Mouse (Mus musculus): Measurements from ENCODE around the gene Zfp663. TPM values are rescaled to one million over a fixed set of nuclear protein-coding genes. Genes with fewer than 3 reads are reported as not detected.
A peak's percentile ranks its signal among the peaks of the same experiment; 100 is the strongest.

Gene Zfp663
- polyA plus RNA-seq, 1 experiment from 2014 or later, result 1.2 TPM

DNA sequence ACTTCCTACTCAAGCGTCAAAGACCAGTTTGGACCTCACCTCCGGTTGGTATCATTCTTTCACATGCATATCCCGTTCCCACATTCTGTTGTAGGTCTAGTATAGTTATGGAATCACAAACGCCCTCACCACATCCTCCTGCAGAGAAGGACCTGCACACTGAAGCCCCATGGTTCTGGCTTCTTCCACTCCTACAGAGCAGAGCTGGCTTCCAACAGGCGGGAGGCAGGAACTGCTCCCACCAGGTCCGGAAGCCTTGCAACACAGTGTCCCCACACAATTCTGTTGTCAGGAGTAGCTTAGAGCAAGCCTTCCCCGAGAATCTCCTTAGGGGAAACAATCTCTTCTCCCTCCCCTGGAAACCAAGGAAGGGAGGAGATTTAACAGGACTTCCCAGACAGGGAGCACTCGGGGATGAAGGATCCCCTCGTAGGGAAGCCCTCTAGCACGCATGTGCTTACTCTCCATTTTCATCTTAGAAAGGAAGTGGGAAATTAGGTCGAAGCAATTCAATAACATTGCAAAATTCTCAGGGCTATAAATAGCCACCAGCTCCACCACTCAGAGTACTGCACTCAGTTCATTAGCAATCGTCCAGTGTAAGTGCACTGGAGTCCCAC, 47.9 kb downstream of the Zfp663 start:
- WGBS, result 21% methylated on average over 12 of the region's 12 CpGs
- Histone ChIP-seq H3K9ac (replicated peaks; ENCODE audit: low read depth) (no peak overlapping the region), H3K36me3 (ENCODE audit: insufficient read depth, low read length) (no peaks in the 10 kb centered on the region), H3K4me1 (ENCODE audit: insufficient read depth, low read depth, low read length) (peaks cover 59% of the 10 kb centered on the region; the same call in 1 of the 2 replicates), H3K27me3 (replicated peaks; ENCODE audit: insufficient read depth, low read length) (no peaks in the 10 kb centered on the region), H3K27ac (ENCODE audit: low read length) (peak overlapping the region; percentile 86), H3K9me3 (ENCODE audit: low read length) (no peaks in the 10 kb centered on the region), H3K4me2 (replicated peaks; ENCODE audit: low read depth, low read length) (peak overlapping the region; percentile 35), H3K4me3 (ENCODE audit: low read depth, low read length) (no peak overlapping the region)
- ATAC-seq (peak; percentile 44), DNase-seq (ENCODE audit: low spot score) (peak; percentile 95)
- 0 out of 2 replicates have a peak, but pooled peaks have one; percentile 53 for TF ChIP-seq EP300 (IDR thresholded peaks at IDR 0.05)
- TF ChIP-seq CTCF (IDR thresholded peaks at IDR 0.05), result peak; percentile 37

- H3K27ac ChIP-seq (ENCODE audit: low read length), result peak overlapping the region; percentile 86
- H3K27me3 ChIP-seq (replicated peaks; ENCODE audit: insufficient read depth, low read length), result no peaks in the 10 kb centered on the region
- peaks cover 10% of the 10 kb centered on the region for H3K36me3 ChIP-seq (ENCODE audit: insufficient read depth, low read length)
- no peak overlapping the region for H3K4me2 ChIP-seq (replicated peaks; ENCODE audit: low read depth, low read length)
- H3K4me1 ChIP-seq (ENCODE audit: insufficient read depth, low read depth, low read length), result peaks cover 57% of the 10 kb centered on the region; the same call in 1 of the 2 replicates
- no peaks in the 10 kb centered on the region for H3K9me3 ChIP-seq (ENCODE audit: low read length)
- no peak overlapping the region for H3K4me3 ChIP-seq (ENCODE audit: low read depth, low read length)
- 0 out of 2 replicates have a peak, but pooled peaks have one; percentile 27 for TF ChIP-seq EP300 (IDR thresholded peaks at IDR 0.05)
- TF ChIP-seq CTCF (IDR thresholded peaks at IDR 0.05), result no peak
- H3K9ac ChIP-seq (replicated peaks; ENCODE audit: low read depth), result no peak overlapping the region
- ATAC-seq (peak; percentile 13), DNase-seq (ENCODE audit: low spot score) (peak; percentile 78)
- 37% methylated on average over 4 of the region's 4 CpGs for WGBS
Measured at GRCm38 (mm10) chr2:165319503-165319902, 49.0 kb downstream of the Zfp663 start.

- no peaks in the 10 kb centered on the region for H3K27me3 ChIP-seq (replicated peaks; ENCODE audit: insufficient read depth, low read length)
- H3K4me1 ChIP-seq (ENCODE audit: insufficient read depth, low read depth, low read length), result peaks cover 52% of the 10 kb centered on the region; the same call in 1 of the 2 replicates
- no peak overlapping the region for H3K4me2 ChIP-seq (replicated peaks; ENCODE audit: low read depth, low read length)
- peak overlapping the region; percentile 71 for H3K27ac ChIP-seq (ENCODE audit: low read length)
- 63% methylated on average over 7 of the region's 7 CpGs for WGBS
- DNase-seq (ENCODE audit: low spot score), result no peak
- TF ChIP-seq EP300 (IDR thresholded peaks at IDR 0.05) (no peak), CTCF (IDR thresholded peaks at IDR 0.05) (no peak)
- no peak for ATAC-seq
- H3K9me3 ChIP-seq (ENCODE audit: low read length), result no peaks in the 10 kb centered on the region
- H3K9ac ChIP-seq (replicated peaks; ENCODE audit: low read depth), result no peak overlapping the region
- H3K4me3 ChIP-seq (ENCODE audit: low read depth, low read length), result no peak overlapping the region
- H3K36me3 ChIP-seq (ENCODE audit: insufficient read depth, low read length), result peaks cover 14% of the 10 kb centered on the region
Measured at GRCm38 (mm10) chr2:165318941-165319340, 49.6 kb downstream of the Zfp663 start.

GRCm38 (mm10) chr2:165317621-165318263, 50.8 kb downstream of the Zfp663 start:
- 38% methylated on average over 16 of the region's 16 CpGs for WGBS
- peak; percentile 37 for ATAC-seq
- peaks cover 45% of the 10 kb centered on the region; the same call in 1 of the 2 replicates for H3K4me1 ChIP-seq (ENCODE audit: insufficient read depth, low read depth, low read length)

GRCm38 (mm10) chr2:165316837-165317473, 51.6 kb downstream of the Zfp663 start:
- Histone ChIP-seq H3K4me1 (ENCODE audit: insufficient read depth, low read depth, low read length) (peaks cover 40% of the 10 kb centered on the region; the same call in 1 of the 2 replicates), H3K27ac (ENCODE audit: low read length) (peak overlapping the region; percentile 72), H3K36me3 (ENCODE audit: insufficient read depth, low read length) (peaks cover 24% of the 10 kb centered on the region), H3K4me2 (replicated peaks; ENCODE audit: low read depth, low read length) (no peak overlapping the region), H3K4me3 (ENCODE audit: low read depth, low read length) (no peak overlapping the region), H3K27me3 (replicated peaks; ENCODE audit: insufficient read depth, low read length) (no peaks in the 10 kb centered on the region), H3K9ac (replicated peaks; ENCODE audit: low read depth) (no peak overlapping the region), H3K9me3 (ENCODE audit: low read length) (no peaks in the 10 kb centered on the region)
- WGBS, result 29% methylated on average over 9 of the region's 9 CpGs
- ATAC-seq, result peak; percentile 69
- peak; percentile 25 for TF ChIP-seq CTCF (IDR thresholded peaks at IDR 0.05)
- peak; percentile 57; the same call in 1 of the 2 replicates for TF ChIP-seq EP300 (IDR thresholded peaks at IDR 0.05)
- DNase-seq (ENCODE audit: low spot score), result peak; percentile 87

More at GRCm38 (mm10) chr2:165317621-165318263, 50.8 kb downstream of the Zfp663 start:
- Histone ChIP-seq H3K9ac (replicated peaks; ENCODE audit: low read depth) (no peak overlapping the region), H3K27me3 (replicated peaks; ENCODE audit: insufficient read depth, low read length) (no peaks in the 10 kb centered on the region), H3K27ac (ENCODE audit: low read length) (peak overlapping the region; percentile 72), H3K4me2 (replicated peaks; ENCODE audit: low read depth, low read length) (no peak overlapping the region), H3K9me3 (ENCODE audit: low read length) (no peaks in the 10 kb centered on the region), H3K4me3 (ENCODE audit: low read depth, low read length) (no peak overlapping the region), H3K36me3 (ENCODE audit: insufficient read depth, low read length) (peaks cover 22% of the 10 kb centered on the region)
- peak; percentile 78 for DNase-seq (ENCODE audit: low spot score)
- TF ChIP-seq EP300 (IDR thresholded peaks at IDR 0.05), result peak; percentile 98
- TF ChIP-seq CTCF (IDR thresholded peaks at IDR 0.05), result peak; percentile 25

GRCm38 (mm10) chr2:165316204-165316603, 52.3 kb downstream of the Zfp663 start:
- H3K36me3 ChIP-seq (ENCODE audit: insufficient read depth, low read length), result peaks cover 31% of the 10 kb centered on the region
- 49% methylated on average over 10 of the region's 10 CpGs for WGBS
- H3K27ac ChIP-seq (ENCODE audit: low read length), result peak overlapping the region; percentile 72

More at GRCm38 (mm10) chr2:165316204-165316603, 52.3 kb downstream of the Zfp663 start:
- Histone ChIP-seq H3K27me3 (replicated peaks; ENCODE audit: insufficient read depth, low read length) (no peaks in the 10 kb centered on the region), H3K9me3 (ENCODE audit: low read length) (no peaks in the 10 kb centered on the region), H3K4me3 (ENCODE audit: low read depth, low read length) (no peak overlapping the region), H3K9ac (replicated peaks; ENCODE audit: low read depth) (no peak overlapping the region), H3K4me1 (ENCODE audit: insufficient read depth, low read depth, low read length) (peaks cover 32% of the 10 kb centered on the region; the same call in 1 of the 2 replicates), H3K4me2 (replicated peaks; ENCODE audit: low read depth, low read length) (no peak overlapping the region)
- ATAC-seq (no peak), DNase-seq (ENCODE audit: low spot score) (no peak)
- TF ChIP-seq EP300 (IDR thresholded peaks at IDR 0.05), result no peak
- TF ChIP-seq CTCF (IDR thresholded peaks at IDR 0.05), result no peak

All from lung, postnatal 0 days (tissue).